Mouse (Mus musculus): Measurements from ENCODE around the gene Ghr.

The Ghr gene

GRCm38 (mm10) chr15:3332517-3332916 lies 250.8 kb downstream of the Ghr start:
- in situ Hi-C loops (cut with MboI; ENCODE audit: low pct_unique_long_range_greater_than_20kb in 1 of 2, low sequenced_read_pairs in 2 of 2, unreplicated experiment in 1 of 2) = no loop called here

- in situ Hi-C loops (cut with MboI; ENCODE audit: low pct_unique_long_range_greater_than_20kb in 1 of 2, low sequenced_read_pairs in 2 of 2, unreplicated experiment in 1 of 2) = no loop called here
These were observed 251.5 kb downstream of the Ghr start for GRCm38 (mm10) chr15:3331813-3332212.

GRCm38 (mm10) chr15:3330291-3330690 lies 253.0 kb downstream of the Ghr start:
- in situ Hi-C loops (cut with MboI; ENCODE audit: low pct_unique_long_range_greater_than_20kb in 1 of 2, low sequenced_read_pairs in 2 of 2, unreplicated experiment in 1 of 2) = no loop called here

GRCm38 (mm10) chr15:3323041-3323440 lies 260.3 kb downstream of the Ghr start:
- in situ Hi-C loops (cut with MboI; ENCODE audit: low pct_unique_long_range_greater_than_20kb in 1 of 2, low sequenced_read_pairs in 2 of 2, unreplicated experiment in 1 of 2) = no loop called here

- in situ Hi-C loops (cut with MboI; ENCODE audit: low pct_unique_long_range_greater_than_20kb in 1 of 2, low sequenced_read_pairs in 2 of 2, unreplicated experiment in 1 of 2) = no loop called here
These were observed 263.4 kb downstream of the Ghr start for GRCm38 (mm10) chr15:3319929-3320328.

- in situ Hi-C loops (cut with MboI; ENCODE audit: low pct_unique_long_range_greater_than_20kb in 1 of 2, low sequenced_read_pairs in 2 of 2, unreplicated experiment in 1 of 2) = no loop called here
These were observed 266.7 kb downstream of the Ghr start for GRCm38 (mm10) chr15:3316617-3317016.

GRCm38 (mm10) chr15:3312937-3313336 lies 270.4 kb downstream of the Ghr start:
- in situ Hi-C loops (cut with MboI; ENCODE audit: low pct_unique_long_range_greater_than_20kb in 1 of 2, low sequenced_read_pairs in 2 of 2, unreplicated experiment in 1 of 2) = no loop called here

- in situ Hi-C loops (cut with MboI; ENCODE audit: low pct_unique_long_range_greater_than_20kb in 1 of 2, low sequenced_read_pairs in 2 of 2, unreplicated experiment in 1 of 2) = no loop called here
These were observed 273.4 kb downstream of the Ghr start for GRCm38 (mm10) chr15:3309856-3310255.

GRCm38 (mm10) chr15:3303426-3303825 lies 279.9 kb downstream of the Ghr start, which contains the start of gene Ccdc152:
Ccdc152 (minus strand) TSS chr15:3303526.
- in situ Hi-C loops (cut with MboI; ENCODE audit: low pct_unique_long_range_greater_than_20kb in 1 of 2, low sequenced_read_pairs in 2 of 2, unreplicated experiment in 1 of 2) = no loop called here

- in situ Hi-C loops (cut with MboI; ENCODE audit: low pct_unique_long_range_greater_than_20kb in 1 of 2, low sequenced_read_pairs in 2 of 2, unreplicated experiment in 1 of 2) = no loop called here
These were observed 282.8 kb downstream of the Ghr start for GRCm38 (mm10) chr15:3300361-3301100.

GRCm38 (mm10) chr15:3297615-3298014 lies 285.7 kb downstream of the Ghr start:
- in situ Hi-C loops (cut with MboI; ENCODE audit: low pct_unique_long_range_greater_than_20kb in 1 of 2, low sequenced_read_pairs in 2 of 2, unreplicated experiment in 1 of 2) = no loop called here

GRCm38 (mm10) chr15:3295986-3296385 lies 287.3 kb downstream of the Ghr start:
- in situ Hi-C loops (cut with MboI; ENCODE audit: low pct_unique_long_range_greater_than_20kb in 1 of 2, low sequenced_read_pairs in 2 of 2, unreplicated experiment in 1 of 2) = no loop called here

- in situ Hi-C loops (cut with MboI; ENCODE audit: low pct_unique_long_range_greater_than_20kb in 1 of 2, low sequenced_read_pairs in 2 of 2, unreplicated experiment in 1 of 2) = no loop called here
These were observed 289.8 kb downstream of the Ghr start for GRCm38 (mm10) chr15:3293477-3293876.

- in situ Hi-C loops (cut with MboI; ENCODE audit: low pct_unique_long_range_greater_than_20kb in 1 of 2, low sequenced_read_pairs in 2 of 2, unreplicated experiment in 1 of 2) = no loop called here
These were observed 292.9 kb downstream of the Ghr start for GRCm38 (mm10) chr15:3290435-3290834.

GRCm38 (mm10) chr15:3286032-3286431 lies 297.3 kb downstream of the Ghr start:
- in situ Hi-C loops (cut with MboI; ENCODE audit: low pct_unique_long_range_greater_than_20kb in 1 of 2, low sequenced_read_pairs in 2 of 2, unreplicated experiment in 1 of 2) = no loop called here

- in situ Hi-C loops (cut with MboI; ENCODE audit: low pct_unique_long_range_greater_than_20kb in 1 of 2, low sequenced_read_pairs in 2 of 2, unreplicated experiment in 1 of 2) = no loop called here
These were observed 301.6 kb downstream of the Ghr start for GRCm38 (mm10) chr15:3281737-3282136.

GRCm38 (mm10) chr15:3281216-3281615 lies 302.1 kb downstream of the Ghr start:
- in situ Hi-C loops (cut with MboI; ENCODE audit: low pct_unique_long_range_greater_than_20kb in 1 of 2, low sequenced_read_pairs in 2 of 2, unreplicated experiment in 1 of 2) = no loop called here

GRCm38 (mm10) chr15:3279242-3279641 lies 304.1 kb downstream of the Ghr start:
- in situ Hi-C loops (cut with MboI; ENCODE audit: low pct_unique_long_range_greater_than_20kb in 1 of 2, low sequenced_read_pairs in 2 of 2, unreplicated experiment in 1 of 2) = no loop called here

GRCm38 (mm10) chr15:3277391-3277790 lies 305.9 kb downstream of the Ghr start:
- in situ Hi-C loops (cut with MboI; ENCODE audit: low pct_unique_long_range_greater_than_20kb in 1 of 2, low sequenced_read_pairs in 2 of 2, unreplicated experiment in 1 of 2) = no loop called here

GRCm38 (mm10) chr15:3273191-3273590 lies 310.1 kb downstream of the Ghr start:
- in situ Hi-C loops (cut with MboI; ENCODE audit: low pct_unique_long_range_greater_than_20kb in 1 of 2, low sequenced_read_pairs in 2 of 2, unreplicated experiment in 1 of 2) = no loop called here
